Mouse (Mus musculus) stomach, postnatal 0 days (tissue): ENCODE data around the gene Sbk1.

Source experiments
- CTCF ChIP-seq: IDR thresholded peaks from 2 replicates; pipeline ENCODE4 v1.5.1; 2016; ENCODE audit warnings: antibody characterized with exemption, low read depth, mild to moderate bottlenecking, moderate library complexity
- EP300 ChIP-seq: optimal IDR thresholded peaks from 2 replicates; pipeline ENCODE3; 2016; ENCODE audit warnings: antibody characterized with exemption

DNA sequence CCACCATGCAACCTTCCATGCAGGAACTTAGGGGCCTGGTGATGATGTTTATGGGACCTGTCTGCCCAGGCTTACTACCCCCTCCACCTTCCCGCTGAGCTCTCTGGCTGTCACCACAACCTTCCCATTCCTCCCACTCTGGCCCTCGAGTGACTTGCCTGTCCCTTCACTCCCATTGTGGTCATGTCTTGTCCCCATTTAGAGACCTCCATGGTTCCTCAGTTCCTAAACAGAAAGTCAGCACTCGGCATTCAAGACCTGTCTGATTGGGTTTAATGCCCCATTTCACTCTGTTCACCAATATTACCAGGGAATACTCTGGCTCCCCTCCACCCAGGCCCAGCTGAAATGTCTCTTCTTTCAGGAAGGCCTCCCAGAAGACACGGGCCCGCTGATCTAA lies 23.3 kb upstream of the Sbk1 start:
- TF ChIP-seq CTCF: no peak
- TF ChIP-seq EP300: no peak
